Mouse (Mus musculus) midbrain, embryonic 11.5 days (tissue): ENCODE measurements around the gene Rnf214. TPM values are rescaled to one million over a fixed set of nuclear protein-coding genes. Genes with fewer than 3 reads are reported as not detected.

Experiments used
- ATAC-seq: fragments of 200-750 bp; cut with Nextera tagmentation; 2 replicates; pipeline ENCODE4 v1.8.0; 2017; ENCODE audit warnings: moderate TSS enrichment, moderate library complexity; ENCODE audit not compliant: low FRiP score
- DNase-seq: peaks from one replicate; pipeline ENCODE4 v3.0.0; 2015; ENCODE audit warnings: low spot score; ENCODE audit errors: missing footprints
- H3K27ac ChIP-seq: fragments of 300-500 bp; sonication (generic); 2 replicates; pipeline ENCODE4 v1.5.1; 2014; ENCODE audit warnings: low read depth, low read length
- H3K27me3 ChIP-seq: fragments of 300-500 bp; sonication (generic); 2 replicates; pipeline ENCODE4 v1.6.1; 2014; ENCODE audit warnings: mild to moderate bottlenecking, low read length, moderate library complexity, mixed read lengths; ENCODE audit not compliant: control insufficient read depth, insufficient read depth
- H3K36me3 ChIP-seq: fragments of 300-500 bp; sonication (generic); 2 replicates; pipeline ENCODE4 v1.6.1; 2014; ENCODE audit warnings: mild to moderate bottlenecking, low read length, moderate library complexity, mixed read lengths; ENCODE audit not compliant: control insufficient read depth, insufficient read depth
- H3K4me1 ChIP-seq: fragments of 300-500 bp; sonication (generic); 2 replicates; pipeline ENCODE4 v1.6.1; 2014; ENCODE audit warnings: low read length; ENCODE audit not compliant: control insufficient read depth, insufficient read depth
- H3K4me2 ChIP-seq: fragments of 300-500 bp; sonication (generic); 2 replicates; pipeline ENCODE4 v1.6.1; 2014; ENCODE audit warnings: mild to moderate bottlenecking, moderate library complexity
- H3K4me3 ChIP-seq: fragments of 300-500 bp; sonication (generic); 2 replicates; pipeline ENCODE4 v1.5.1; 2014; ENCODE audit warnings: low read depth, low read length
- H3K9ac ChIP-seq: fragments of 300-500 bp; sonication (generic); 2 replicates; pipeline ENCODE4 v1.6.1; 2014; ENCODE audit warnings: low read length
- H3K9me3 ChIP-seq: fragments of 300-500 bp; sonication (generic); 2 replicates; pipeline ENCODE4 v1.6.1; 2016; ENCODE audit warnings: low read length; ENCODE audit not compliant: control insufficient read depth
- WGBS: fragments of 180-500 bp; shearing (Covaris S2); extraction: QIAGEN DNeasy Blood & Tissue Kit; methylation state at CpG from one replicate; pipeline ENCODE4 v1.1.7; 2014; 5-methylcytosine and 5-hydroxymethylcytosine counted together
- microRNA-seq: library from miRNA; unstranded; fragments of <30 nt; microRNA quantifications from one replicate; pipeline ENCODE4, GENCODE M21; 2017
- polyA plus RNA-seq: library from polyadenylated mRNA; unstranded; fragments of >200 nt; fragmentation: Nextera tagmentation; extraction: Ambion mirVana; gene quantifications from 2 replicates; pipeline ENCODE4 v1.2.1, GENCODE M21; 2014

Rnf214 gene
- polyA plus RNA-seq, 1 experiment from 2014 or later = 73.4 TPM

- no peak overlapping the region for H3K27ac ChIP-seq
- H3K4me1 ChIP-seq = no peaks in the 10 kb centered on the region
- 83% methylated on average over 9 of the region's 9 CpGs for WGBS
- no peaks in the 10 kb centered on the region for H3K36me3 ChIP-seq
- ATAC-seq = no peak
- no peak overlapping the region for H3K4me3 ChIP-seq
- no peak for DNase-seq
- no peaks in the 10 kb centered on the region for H3K9me3 ChIP-seq
- H3K9ac ChIP-seq = no peak overlapping the region
- no peaks in the 10 kb centered on the region for H3K27me3 ChIP-seq
- no peak overlapping the region for H3K4me2 ChIP-seq
These were observed 88.2 kb downstream of the Rnf214 start for GRCm38 (mm10) chr9:45818406-45819011.

- DNase-seq = no peak
- H3K4me3 ChIP-seq = no peak overlapping the region
- 92% methylated on average over 10 of the region's 10 CpGs for WGBS
These were observed 91.2 kb downstream of the Rnf214 start for GRCm38 (mm10) chr9:45815525-45815924.

GRCm38 (mm10) chr9:45815113-45815512 lies 91.6 kb downstream of the Rnf214 start:
- no peak overlapping the region for H3K4me3 ChIP-seq
- no peak for ATAC-seq
- no peak overlapping the region for H3K4me2 ChIP-seq
- no peaks in the 10 kb centered on the region for H3K27me3 ChIP-seq
- no peak for DNase-seq
- H3K36me3 ChIP-seq = no peaks in the 10 kb centered on the region
- H3K27ac ChIP-seq = no peak overlapping the region
- no peaks in the 10 kb centered on the region for H3K4me1 ChIP-seq
- no peak overlapping the region for H3K9ac ChIP-seq
- no peaks in the 10 kb centered on the region for H3K9me3 ChIP-seq
- WGBS = 92% methylated on average over 9 of the region's 9 CpGs

More at GRCm38 (mm10) chr9:45815525-45815924, 91.2 kb downstream of the Rnf214 start:
- Histone ChIP-seq H3K9ac (no peak overlapping the region), H3K4me1 (no peaks in the 10 kb centered on the region), H3K27ac (no peak overlapping the region), H3K9me3 (no peaks in the 10 kb centered on the region), H3K4me2 (no peak overlapping the region), H3K27me3 (no peaks in the 10 kb centered on the region), H3K36me3 (no peaks in the 10 kb centered on the region)
- ATAC-seq = no peak

Small RNA genes lying within 50 kb of the gene (microRNA-seq; reads per million reads assigned to microRNA genes)
- not detected for gene Mir7087

Other genes with a start within 250 kb of the Rnf214 start
- 12.6 and 14.5 TPM in 2 replicates for gene Cep164, start 78.2 kb downstream of the Rnf214 start, polyA plus RNA-seq
- gene Bace1, start 68.3 kb downstream of the Rnf214 start, polyA plus RNA-seq = 26.9 and 27.1 TPM in 2 replicates
- gene Pcsk7, start 414 bp downstream of the Rnf214 start, polyA plus RNA-seq = 11.1 and 14.4 TPM in 2 replicates
- 27.9 TPM in 2 replicates for gene Tagln, start 29.1 kb upstream of the Rnf214 start, polyA plus RNA-seq
- 20.0 and 21.7 TPM in 2 replicates for gene Sidt2, start 48.3 kb upstream of the Rnf214 start, polyA plus RNA-seq
- 274 and 275 TPM in 2 replicates for gene Pafah1b2, start 105.8 kb upstream of the Rnf214 start, polyA plus RNA-seq
- 8.7 and 8.9 TPM in 2 replicates for gene Sik3, start 105.9 kb upstream of the Rnf214 start, polyA plus RNA-seq